Mouse (Mus musculus) G1E (cell line): ENCODE data around the gene Ethe1.

ENCODE experiments used
- CTCF ChIP-seq: IDR thresholded peaks from 2 replicates; pipeline ENCODE4 v1.5.1; 2012; ENCODE audit warnings: low read depth, low read length, inconsistent platforms, mixed read lengths
- GATA1 ChIP-seq: IDR thresholded peaks from 2 replicates; pipeline ENCODE4 v1.6.1; 2012; ENCODE audit warnings: borderline replicate concordance, low read length, inconsistent platforms, mixed read lengths
- POLR2AphosphoS5 ChIP-seq: IDR thresholded peaks from 2 replicates; pipeline ENCODE4 v1.6.1; 2012; ENCODE audit warnings: low read depth, low read length, inconsistent platforms; ENCODE audit not compliant: insufficient replicate concordance

- TF ChIP-seq CTCF (0 out of 2 replicates have a peak, but pooled peaks have one; percentile 8), POLR2AphosphoS5 (no peak), GATA1 (no peak)
Observed at GRCm38 (mm10) chr7:24599211-24600067, 12.1 kb downstream of the Ethe1 start.
